Mouse (Mus musculus) Muller cell, postnatal 12 days (primary cell): ENCODE measurements around the gene Zswim4.

Experiments used
- DNase-seq: peaks from one replicate; pipeline ENCODE4 v3.0.0-alpha.2; 2015; ENCODE audit errors: inconsistent ontology term

Gene Zswim4

GRCm38 (mm10) chr8:84223322-84224029 lies 13.4 kb downstream of the Zswim4 start:
- DNase-seq: no peak

GRCm38 (mm10) chr8:84222566-84223165 lies 14.2 kb downstream of the Zswim4 start:
- no peak for DNase-seq

- DNase-seq: no peak
Observed at GRCm38 (mm10) chr8:84220105-84220504, 16.8 kb downstream of the Zswim4 start.

GRCm38 (mm10) chr8:84218143-84218542 lies 18.7 kb downstream of the Zswim4 start:
- no peak for DNase-seq

GRCm38 (mm10) chr8:84217206-84217605 lies 19.6 kb downstream of the Zswim4 start:
- DNase-seq: no peak

- no peak for DNase-seq
Observed at GRCm38 (mm10) chr8:84213277-84213676, 23.6 kb downstream of the Zswim4 start.

GRCm38 (mm10) chr8:84211881-84212563 lies 24.8 kb downstream of the Zswim4 start:
- DNase-seq: no peak

GRCm38 (mm10) chr8:84211202-84211601 lies 25.7 kb downstream of the Zswim4 start:
- DNase-seq: no peak

GRCm38 (mm10) chr8:84210167-84210791 lies 26.6 kb downstream of the Zswim4 start:
- peak; percentile 88 for DNase-seq

GRCm38 (mm10) chr8:84208381-84209380 lies 28.2 kb downstream of the Zswim4 start:
- peak; percentile 69 for DNase-seq

GRCm38 (mm10) chr8:84207811-84208210 lies 29.0 kb downstream of the Zswim4 start:
- peak; percentile 73 for DNase-seq

- no peak for DNase-seq
Observed at GRCm38 (mm10) chr8:84206666-84207065, 30.2 kb downstream of the Zswim4 start.

GRCm38 (mm10) chr8:84205073-84205472 lies 31.8 kb downstream of the Zswim4 start:
- DNase-seq: no peak

- DNase-seq: peak; percentile 78
Observed at GRCm38 (mm10) chr8:84203975-84204772, 32.7 kb downstream of the Zswim4 start.

- peak; percentile 99 for DNase-seq
Observed at GRCm38 (mm10) chr8:84202938-84203917, 33.6 kb downstream of the Zswim4 start.

- DNase-seq: peak; percentile 93
Observed at GRCm38 (mm10) chr8:84202466-84202865, 34.4 kb downstream of the Zswim4 start.

GRCm38 (mm10) chr8:84201545-84202245 lies 35.2 kb downstream of the Zswim4 start:
- DNase-seq: peak; percentile 85
